Mouse (Mus musculus): Measurements from ENCODE around the gene Rhbdl2.

Rhbdl2 gene

DNA sequence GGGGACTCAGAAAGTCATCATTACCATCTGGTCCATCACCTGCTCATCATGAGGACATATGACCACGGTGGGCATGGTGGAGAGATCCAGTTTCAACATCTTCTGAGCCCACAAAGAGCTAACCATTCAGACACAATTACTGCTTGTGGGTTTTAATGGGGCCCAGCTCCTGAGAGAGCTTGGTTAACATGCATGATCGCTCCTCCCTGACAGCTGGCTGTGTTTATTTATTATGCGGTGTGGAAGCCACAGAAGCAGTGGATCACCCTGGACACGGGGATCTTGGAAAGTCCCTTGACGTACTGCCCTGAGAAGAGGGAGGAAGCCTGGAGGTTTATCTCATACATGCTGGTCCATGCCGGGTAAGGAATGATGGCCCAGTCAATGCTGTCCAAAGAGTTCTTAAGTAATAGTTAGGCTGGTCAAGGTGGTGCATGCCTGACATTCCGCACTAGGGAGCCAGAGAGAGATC lies 26.4 kb downstream of the Rhbdl2 start:
- no peak for DNase-seq (ENCODE audit: low read depth, low spot score)

- no peak for DNase-seq (ENCODE audit: low read depth, low spot score)
These were observed 31.5 kb downstream of the Rhbdl2 start for GRCm38 (mm10) chr4:123819093-123819610.

- DNase-seq (ENCODE audit: low read depth, low spot score) = no peak
These were observed 54.5 kb downstream of the Rhbdl2 start for GRCm38 (mm10) chr4:123842126-123842525.

- no peak for DNase-seq (ENCODE audit: low read depth, low spot score)
These were observed 69.2 kb downstream of the Rhbdl2 start for GRCm38 (mm10) chr4:123856888-123857287.

DNA sequence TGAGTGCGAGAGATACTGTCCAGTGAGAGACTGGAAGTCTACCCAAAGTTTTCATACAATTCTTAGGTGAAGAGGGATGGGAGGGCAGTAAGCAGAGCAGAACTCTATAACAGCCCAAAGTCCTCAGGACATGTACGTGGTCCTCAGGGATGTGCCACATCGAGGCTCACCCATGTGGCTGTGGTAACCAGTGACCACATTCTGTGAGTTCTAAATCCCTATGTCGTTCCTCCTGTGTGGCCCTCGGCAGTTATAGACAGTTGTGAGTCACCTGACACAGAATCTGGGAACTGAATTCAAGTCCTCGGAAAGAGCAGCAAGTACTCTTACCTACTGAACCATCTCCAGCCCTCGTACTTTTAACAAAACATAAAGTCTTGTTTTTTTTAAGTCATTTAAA lies 70.4 kb downstream of the Rhbdl2 start:
- no peak for DNase-seq (ENCODE audit: low read depth, low spot score)

DNA sequence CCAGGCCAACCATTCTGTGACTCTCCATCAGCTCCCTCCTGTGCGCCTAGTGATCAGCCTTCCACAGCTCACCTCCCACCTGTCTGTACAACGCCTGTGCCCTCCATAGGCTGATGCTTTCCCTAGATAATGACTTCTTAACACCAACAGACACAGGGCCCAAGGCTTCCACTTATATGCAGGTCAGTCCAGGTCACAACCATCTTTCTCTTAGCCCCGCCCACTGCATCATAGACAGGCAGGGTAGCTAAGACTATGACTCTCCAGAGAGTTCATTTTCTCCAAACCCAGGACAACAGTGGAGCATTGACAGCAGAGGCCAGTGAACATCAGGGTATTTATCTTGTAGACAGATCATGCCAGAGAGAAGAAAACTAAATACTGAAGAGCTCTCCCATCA lies 71.7 kb downstream of the Rhbdl2 start, which contains the start of gene 4933427I04Rik:
TSS of gene 4933427I04Rik (plus strand) at position 301 of the 400 bp plus-strand sequence.
- no peak for DNase-seq (ENCODE audit: low read depth, low spot score)

- DNase-seq (ENCODE audit: low read depth, low spot score) = no peak
These were observed 72.1 kb downstream of the Rhbdl2 start for GRCm38 (mm10) chr4:123859803-123860202.

- no peak for DNase-seq (ENCODE audit: low read depth, low spot score)
These were observed 72.9 kb downstream of the Rhbdl2 start for GRCm38 (mm10) chr4:123860621-123861020.
